Mouse (Mus musculus) spleen, adult 2 months (tissue): Measurements from ENCODE around the gene Plekha6.

Source experiments
- CTCF ChIP-seq: fragments of 200-500 bp; IDR thresholded peaks from 2 replicates; pipeline ENCODE4 v1.5.1; 2011; ENCODE audit warnings: mild to moderate bottlenecking, inconsistent platforms; ENCODE audit not compliant: insufficient read depth, insufficient read length, insufficient replicate concordance; ENCODE audit errors: extremely low read depth
- POLR2A ChIP-seq: fragments of 200-500 bp; IDR thresholded peaks from 2 replicates; pipeline ENCODE4 v1.6.1; 2011; ENCODE audit warnings: low read depth, low read length, inconsistent platforms

DNA sequence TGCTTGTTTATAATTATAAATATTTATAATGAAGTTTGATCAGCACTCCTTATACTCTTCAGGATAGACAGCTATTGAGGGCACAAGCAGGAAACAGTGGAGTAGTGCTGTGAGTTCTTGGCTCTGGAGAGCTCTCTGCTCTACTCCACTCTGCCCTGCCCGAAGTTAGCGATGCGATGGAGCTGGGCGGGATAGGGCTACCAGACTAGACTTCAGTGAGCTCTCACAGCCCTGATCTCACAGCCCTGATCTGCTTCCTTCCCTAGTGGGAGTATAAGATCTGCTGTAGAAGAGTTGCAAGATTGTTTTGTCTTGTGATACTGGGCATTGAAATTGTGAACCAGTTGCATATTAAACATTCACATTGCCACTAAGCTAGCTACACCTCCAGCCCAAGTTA, 29.1 kb upstream of the Plekha6 start:
- TF ChIP-seq CTCF: no peak
- TF ChIP-seq POLR2A: no peak
